Mouse (Mus musculus): ENCODE results near the gene BC048403. TPM values are rescaled to one million over a fixed set of nuclear protein-coding genes. Genes with fewer than 3 reads are reported as not detected.

Gene BC048403
- 3.1 and 4.0 TPM in 2 replicates for polyA plus RNA-seq (2015; fragmentation: Nextera tagmentation; extraction: Ambion mirVana)

GRCm38 (mm10) chr10:121739548-121740505 lies at the start of gene BC048403:
Gene BC048403, plus strand, starts transcription at chr10:121739937.
- Histone ChIP-seq H3K27ac (ENCODE audit: low read length) (peak within 1 kb of the TSS; percentile 60), H3K27me3 (ENCODE audit: control insufficient read depth, insufficient read depth, low read length) (no peaks in the 10 kb centered on the region)

GRCm38 (mm10) chr10:121692944-121693579 lies 46.7 kb upstream of the BC048403 start:
- Histone ChIP-seq H3K4me3 (replicated peaks; ENCODE audit: low read length) (no peak overlapping the region; the same call in 1 of the 2 replicates), H3K9me3 (replicated peaks; ENCODE audit: control insufficient read depth, low read length) (no peaks in the 10 kb centered on the region), H3K36me3 (ENCODE audit: control insufficient read depth, insufficient read depth, low read length) (no peaks in the 10 kb centered on the region), H3K27ac (ENCODE audit: low read length) (no peak overlapping the region), H3K4me2 (ENCODE audit: low read depth, low read length) (peak overlapping the region; percentile 39), H3K9ac (ENCODE audit: low read length) (peak overlapping the region; percentile 9; the same call in 1 of the 2 replicates), H3K27me3 (ENCODE audit: control insufficient read depth, insufficient read depth, low read length) (no peaks in the 10 kb centered on the region), H3K4me1 (ENCODE audit: control insufficient read depth, insufficient read depth, low read length) (no peaks in the 10 kb centered on the region; the same call in 1 of the 2 replicates)
- no peak for ATAC-seq (ENCODE audit: insufficient read depth, low FRiP score)
- WGBS, result 44% methylated on average over 18 of the region's 18 CpGs

More at GRCm38 (mm10) chr10:121739548-121740505, at the start of gene BC048403:
- peak within 1 kb of the TSS; percentile 82 for H3K4me2 ChIP-seq (ENCODE audit: low read depth, low read length)
- no peaks in the 10 kb centered on the region for H3K36me3 ChIP-seq (ENCODE audit: control insufficient read depth, insufficient read depth, low read length)
- H3K4me1 ChIP-seq (ENCODE audit: control insufficient read depth, insufficient read depth, low read length), result 0 out of 2 replicates have a peak, but pooled peaks cover 10% of the 10 kb centered on the region
- H3K9me3 ChIP-seq (replicated peaks; ENCODE audit: control insufficient read depth, low read length), result no peaks in the 10 kb centered on the region
- peak; percentile 92 for ATAC-seq (ENCODE audit: insufficient read depth, low FRiP score)
- H3K9ac ChIP-seq (ENCODE audit: low read length), result peak within 1 kb of the TSS; percentile 86
- under 1% methylated on average over 68 of the region's 68 CpGs for WGBS
- H3K4me3 ChIP-seq (replicated peaks; ENCODE audit: low read length), result peak within 1 kb of the TSS; percentile 91

- no peaks in the 10 kb centered on the region; the same call in 1 of the 2 replicates for H3K4me1 ChIP-seq (ENCODE audit: control insufficient read depth, insufficient read depth, low read length)
- H3K4me2 ChIP-seq (ENCODE audit: low read depth, low read length), result no peak overlapping the region
- WGBS, result 83% methylated on average over 11 of the region's 11 CpGs
- no peaks in the 10 kb centered on the region for H3K36me3 ChIP-seq (ENCODE audit: control insufficient read depth, insufficient read depth, low read length)
- H3K9ac ChIP-seq (ENCODE audit: low read length), result no peak overlapping the region
- H3K4me3 ChIP-seq (replicated peaks; ENCODE audit: low read length), result no peak overlapping the region
- H3K27ac ChIP-seq (ENCODE audit: low read length), result no peak overlapping the region
- ATAC-seq (ENCODE audit: insufficient read depth, low FRiP score), result no peak
- H3K27me3 ChIP-seq (ENCODE audit: control insufficient read depth, insufficient read depth, low read length), result no peaks in the 10 kb centered on the region
- H3K9me3 ChIP-seq (replicated peaks; ENCODE audit: control insufficient read depth, low read length), result no peaks in the 10 kb centered on the region
These were observed 45.2 kb upstream of the BC048403 start for GRCm38 (mm10) chr10:121694567-121694966.

- no peak overlapping the region for H3K27ac ChIP-seq (ENCODE audit: low read length)
- no peaks in the 10 kb centered on the region for H3K27me3 ChIP-seq (ENCODE audit: control insufficient read depth, insufficient read depth, low read length)
- 51% methylated on average over 11 of the region's 11 CpGs for WGBS
- no peaks in the 10 kb centered on the region for H3K9me3 ChIP-seq (replicated peaks; ENCODE audit: control insufficient read depth, low read length)
- no peak overlapping the region for H3K9ac ChIP-seq (ENCODE audit: low read length)
- H3K4me2 ChIP-seq (ENCODE audit: low read depth, low read length), result no peak overlapping the region
- no peak overlapping the region for H3K4me3 ChIP-seq (replicated peaks; ENCODE audit: low read length)
- no peaks in the 10 kb centered on the region for H3K36me3 ChIP-seq (ENCODE audit: control insufficient read depth, insufficient read depth, low read length)
- no peak for ATAC-seq (ENCODE audit: insufficient read depth, low FRiP score)
- no peaks in the 10 kb centered on the region for H3K4me1 ChIP-seq (ENCODE audit: control insufficient read depth, insufficient read depth, low read length)
These were observed 38.2 kb upstream of the BC048403 start for GRCm38 (mm10) chr10:121701296-121702248.

GRCm38 (mm10) chr10:121703619-121704018 lies 36.1 kb upstream of the BC048403 start:
- Histone ChIP-seq H3K36me3 (ENCODE audit: control insufficient read depth, insufficient read depth, low read length) (no peaks in the 10 kb centered on the region), H3K4me2 (ENCODE audit: low read depth, low read length) (no peak overlapping the region), H3K27ac (ENCODE audit: low read length) (no peak overlapping the region), H3K4me1 (ENCODE audit: control insufficient read depth, insufficient read depth, low read length) (no peaks in the 10 kb centered on the region), H3K27me3 (ENCODE audit: control insufficient read depth, insufficient read depth, low read length) (no peaks in the 10 kb centered on the region), H3K9ac (ENCODE audit: low read length) (no peak overlapping the region), H3K9me3 (replicated peaks; ENCODE audit: control insufficient read depth, low read length) (no peaks in the 10 kb centered on the region), H3K4me3 (replicated peaks; ENCODE audit: low read length) (no peak overlapping the region)
- 78% methylated on average over 6 of the region's 6 CpGs for WGBS
- ATAC-seq (ENCODE audit: insufficient read depth, low FRiP score), result no peak

GRCm38 (mm10) chr10:121704871-121705270 lies 34.9 kb upstream of the BC048403 start:
- Histone ChIP-seq H3K9ac (ENCODE audit: low read length) (no peak overlapping the region), H3K27me3 (ENCODE audit: control insufficient read depth, insufficient read depth, low read length) (no peaks in the 10 kb centered on the region), H3K4me3 (replicated peaks; ENCODE audit: low read length) (no peak overlapping the region), H3K9me3 (replicated peaks; ENCODE audit: control insufficient read depth, low read length) (no peaks in the 10 kb centered on the region), H3K4me2 (ENCODE audit: low read depth, low read length) (no peak overlapping the region), H3K4me1 (ENCODE audit: control insufficient read depth, insufficient read depth, low read length) (no peaks in the 10 kb centered on the region), H3K27ac (ENCODE audit: low read length) (no peak overlapping the region), H3K36me3 (ENCODE audit: control insufficient read depth, insufficient read depth, low read length) (no peaks in the 10 kb centered on the region)
- no peak for ATAC-seq (ENCODE audit: insufficient read depth, low FRiP score)
- WGBS, result 87% methylated on average over 6 of the region's 6 CpGs

GRCm38 (mm10) chr10:121705399-121706163 lies 34.2 kb upstream of the BC048403 start:
- H3K9ac ChIP-seq (ENCODE audit: low read length), result no peak overlapping the region

GRCm38 (mm10) chr10:121716862-121717261 lies 22.9 kb upstream of the BC048403 start:
- 0 out of 2 replicates have a peak, but pooled peaks cover 4% of the 10 kb centered on the region for H3K9me3 ChIP-seq (replicated peaks; ENCODE audit: control insufficient read depth, low read length)
- no peak overlapping the region for H3K4me2 ChIP-seq (ENCODE audit: low read depth, low read length)
- H3K27me3 ChIP-seq (ENCODE audit: control insufficient read depth, insufficient read depth, low read length), result no peaks in the 10 kb centered on the region
- H3K36me3 ChIP-seq (ENCODE audit: control insufficient read depth, insufficient read depth, low read length), result no peaks in the 10 kb centered on the region
- H3K9ac ChIP-seq (ENCODE audit: low read length), result no peak overlapping the region
- no peak overlapping the region for H3K4me3 ChIP-seq (replicated peaks; ENCODE audit: low read length)
- no peak for ATAC-seq (ENCODE audit: insufficient read depth, low FRiP score)
- H3K4me1 ChIP-seq (ENCODE audit: control insufficient read depth, insufficient read depth, low read length), result no peaks in the 10 kb centered on the region
- H3K27ac ChIP-seq (ENCODE audit: low read length), result no peak overlapping the region

More at GRCm38 (mm10) chr10:121705399-121706163, 34.2 kb upstream of the BC048403 start:
- H3K27me3 ChIP-seq (ENCODE audit: control insufficient read depth, insufficient read depth, low read length), result no peaks in the 10 kb centered on the region
- 82% methylated on average over 15 of the region's 15 CpGs for WGBS
- H3K27ac ChIP-seq (ENCODE audit: low read length), result no peak overlapping the region
- no peak overlapping the region for H3K4me2 ChIP-seq (ENCODE audit: low read depth, low read length)
- no peak overlapping the region for H3K4me3 ChIP-seq (replicated peaks; ENCODE audit: low read length)
- H3K36me3 ChIP-seq (ENCODE audit: control insufficient read depth, insufficient read depth, low read length), result no peaks in the 10 kb centered on the region
- no peaks in the 10 kb centered on the region for H3K4me1 ChIP-seq (ENCODE audit: control insufficient read depth, insufficient read depth, low read length)
- no peaks in the 10 kb centered on the region for H3K9me3 ChIP-seq (replicated peaks; ENCODE audit: control insufficient read depth, low read length)
- ATAC-seq (ENCODE audit: insufficient read depth, low FRiP score), result no peak

All from stomach, embryonic 16.5 days (tissue).